Mouse (Mus musculus): ENCODE measurements around the gene Gimap9. TPM values are rescaled to one million over a fixed set of nuclear protein-coding genes. Genes with fewer than 3 reads are reported as not detected.

The Gimap9 gene
- polyA plus RNA-seq, 2 experiments from 2014 or later, result 302 to 342 TPM

DNA sequence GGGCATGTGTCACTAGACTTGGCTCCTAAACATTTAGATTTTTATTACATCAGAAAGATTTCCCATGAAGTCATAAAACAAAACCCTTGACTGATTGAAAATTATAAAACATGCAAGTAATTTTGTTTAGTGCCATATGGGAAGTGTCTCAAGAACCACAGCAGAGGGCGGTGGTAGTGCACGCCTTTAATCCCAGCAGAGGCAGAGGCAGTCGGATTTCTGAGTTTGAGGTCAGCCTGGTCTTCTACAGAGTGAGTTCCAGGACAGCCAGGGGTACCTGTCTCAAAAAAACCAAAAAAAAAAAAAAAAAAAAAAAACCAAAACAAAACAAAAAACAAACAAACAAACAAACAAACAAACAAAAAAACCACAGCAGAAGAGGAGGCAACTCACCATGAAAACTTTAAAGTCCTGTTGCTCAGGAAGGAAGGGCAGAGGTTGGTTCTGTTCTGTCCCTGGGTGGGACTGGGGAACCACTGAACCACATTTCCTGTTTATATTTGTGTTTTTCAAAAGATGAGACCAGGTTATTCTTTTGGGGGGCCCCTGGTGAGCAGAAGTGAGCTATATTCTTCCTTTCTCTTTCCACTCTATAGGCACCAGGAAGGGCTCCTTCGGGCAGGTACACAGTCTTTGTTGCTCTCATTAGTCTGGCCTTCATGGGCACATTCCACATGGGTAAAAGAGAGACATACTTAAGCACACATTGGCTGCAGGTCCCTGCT, 21.1 kb downstream of the Gimap9 start:
- ATAC-seq, result peak; percentile 46

- no peak for ATAC-seq
Observed at GRCm38 (mm10) chr6:48697555-48697930, 21.6 kb downstream of the Gimap9 start.

DNA sequence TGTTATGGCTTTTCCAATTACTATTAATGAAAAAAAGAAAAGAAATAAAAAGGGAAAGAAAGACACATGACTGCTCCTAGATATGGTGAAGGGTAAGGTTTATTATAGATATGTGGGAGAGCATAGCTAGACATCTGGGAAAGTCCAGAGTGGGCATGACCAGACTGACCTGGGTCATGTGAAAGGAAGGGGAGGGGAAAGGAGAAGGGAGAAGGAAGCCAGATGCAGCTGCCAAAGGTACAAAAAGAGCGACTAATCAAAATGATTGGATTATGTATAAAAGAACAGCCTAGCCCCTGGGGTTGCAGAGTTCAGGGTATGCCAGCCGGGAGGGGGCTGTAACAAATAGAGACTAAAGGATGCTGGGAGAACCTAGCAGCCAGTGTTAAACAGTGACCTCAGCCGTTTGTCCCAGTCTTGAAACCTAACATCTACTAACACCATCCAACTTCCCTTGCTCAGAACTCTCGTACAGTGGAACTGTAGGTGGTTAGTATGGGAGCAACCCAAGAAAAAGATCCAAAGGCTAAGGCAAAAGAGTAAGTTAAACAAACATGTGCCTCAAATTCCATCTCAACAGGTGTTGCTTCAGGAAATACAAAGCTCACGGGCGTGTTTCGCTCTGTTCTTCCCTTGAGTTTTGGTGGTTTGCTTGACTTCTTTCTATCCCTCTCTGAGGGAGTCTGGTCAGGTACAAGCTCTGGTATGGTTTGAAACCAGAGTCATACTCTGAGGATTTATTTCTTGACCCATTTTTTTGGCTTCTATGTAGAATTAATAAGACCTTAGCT, 22.3 kb downstream of the Gimap9 start:
- no peak for ATAC-seq

DNA sequence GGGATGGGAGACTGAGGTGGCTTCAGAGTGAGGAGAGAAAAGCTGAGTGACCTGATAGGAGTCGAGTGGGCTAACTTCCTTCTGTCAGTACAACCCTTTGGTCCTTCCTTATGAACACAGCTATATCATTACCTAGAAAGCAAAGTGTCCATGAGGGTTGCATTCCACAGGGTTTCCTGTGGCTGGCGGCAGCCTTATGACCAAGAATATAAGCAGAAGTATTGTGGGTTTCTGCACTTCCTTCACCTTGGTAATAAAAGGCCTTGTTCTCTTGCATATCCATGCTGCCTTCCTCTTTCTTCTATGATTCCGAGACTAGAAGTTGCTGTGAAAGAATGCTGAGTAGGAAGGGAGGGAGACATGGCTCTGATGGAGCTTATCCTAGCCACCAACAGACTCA, 23.0 kb downstream of the Gimap9 start:
- no peak for ATAC-seq

GRCm38 (mm10) chr6:48700251-48701075, 24.5 kb downstream of the Gimap9 start:
- peak; percentile 50 for ATAC-seq

- no peak for ATAC-seq
Observed at GRCm38 (mm10) chr6:48702146-48702545, 26.2 kb downstream of the Gimap9 start.

DNA sequence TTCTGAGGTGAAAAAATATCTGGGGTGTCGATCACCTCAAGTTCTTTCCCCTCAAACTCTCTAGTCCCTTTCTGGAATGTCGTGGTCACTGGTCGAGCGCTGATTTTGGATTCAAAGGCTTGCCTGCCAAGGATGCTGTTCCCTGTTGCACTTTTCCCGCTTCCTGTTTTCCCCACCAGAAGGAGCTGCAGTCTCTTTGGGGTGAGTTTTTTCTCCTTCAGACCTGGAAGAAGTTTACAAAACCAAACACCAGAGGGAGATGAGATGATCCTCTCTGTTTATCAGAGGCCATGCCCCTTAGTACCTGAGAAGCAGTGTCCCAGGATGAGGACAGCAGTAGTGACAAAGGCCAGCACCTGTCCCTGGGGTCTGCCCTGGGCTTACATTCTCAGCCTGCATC, 26.7 kb downstream of the Gimap9 start:
- ATAC-seq, result no peak

DNA sequence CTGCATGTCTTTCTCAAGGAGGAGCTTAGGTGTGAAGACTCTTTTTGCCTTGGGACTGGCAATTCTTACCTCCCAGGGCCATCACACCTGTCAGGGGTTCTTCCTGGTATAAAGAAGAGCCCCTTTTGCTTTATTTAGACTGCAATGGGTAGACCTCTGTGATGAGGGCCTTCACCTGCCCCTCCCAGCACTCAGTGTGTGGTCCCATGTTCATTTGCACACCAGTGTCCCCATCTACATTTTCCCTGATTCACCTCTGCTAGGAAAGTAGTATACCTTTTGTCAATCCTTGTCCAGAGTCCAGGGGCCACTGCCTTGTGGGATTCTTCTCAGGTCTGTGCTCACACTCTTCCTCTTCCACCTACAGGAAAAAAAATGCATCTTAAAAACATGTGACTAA, 28.2 kb downstream of the Gimap9 start:
- ATAC-seq, result no peak

- peak; percentile 22 for ATAC-seq
Observed at GRCm38 (mm10) chr6:48706130-48706529, 30.2 kb downstream of the Gimap9 start.

DNA sequence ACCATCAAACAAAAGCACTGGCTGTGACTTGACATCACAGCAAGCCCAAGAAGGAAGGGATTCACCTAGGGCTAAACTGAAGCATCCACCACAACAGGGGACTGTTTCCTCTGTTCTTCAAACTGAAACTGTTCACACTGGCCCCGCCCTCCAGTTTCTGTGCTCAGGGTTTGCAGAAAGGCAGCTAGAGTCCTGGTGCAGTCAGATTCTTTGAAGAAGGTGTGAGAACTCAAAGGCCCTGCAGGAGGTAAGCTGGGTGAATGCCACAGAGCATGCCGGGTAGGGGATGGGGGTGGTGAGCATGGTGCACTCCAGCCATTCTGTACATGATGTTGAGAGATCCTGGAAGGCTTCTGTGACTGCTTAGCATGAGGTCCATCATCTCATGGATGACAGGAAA, 42.5 kb downstream of the Gimap9 start, which contains the start of the genes Gm28053 and Gimap7:
Gene Gm28053 (plus strand): TSS at position 153 of the 400 bp plus-strand sequence.
Gene Gimap7 (plus strand): TSS at position 167 of the 400 bp plus-strand sequence.
- peak; percentile 93 for ATAC-seq

DNA sequence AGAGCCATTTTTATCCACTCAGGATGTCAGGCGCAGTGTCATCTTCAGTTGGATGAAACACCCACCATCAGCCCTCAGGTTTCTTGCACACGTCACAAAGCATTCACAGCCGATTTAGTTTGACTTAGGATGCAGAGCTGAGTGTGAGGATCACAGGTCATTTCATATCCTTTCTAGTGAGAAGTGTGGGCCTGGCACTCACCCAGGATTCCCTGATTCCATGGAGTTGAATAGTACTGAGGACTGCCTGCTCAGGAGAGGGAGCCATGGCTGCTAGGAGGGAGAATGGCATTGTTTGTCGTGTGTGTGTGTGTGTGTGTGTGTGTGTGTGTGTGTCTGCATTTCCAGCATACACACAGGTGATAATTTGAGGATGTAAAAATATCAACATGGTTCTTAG, 44.4 kb downstream of the Gimap9 start:
- ATAC-seq, result no peak

DNA sequence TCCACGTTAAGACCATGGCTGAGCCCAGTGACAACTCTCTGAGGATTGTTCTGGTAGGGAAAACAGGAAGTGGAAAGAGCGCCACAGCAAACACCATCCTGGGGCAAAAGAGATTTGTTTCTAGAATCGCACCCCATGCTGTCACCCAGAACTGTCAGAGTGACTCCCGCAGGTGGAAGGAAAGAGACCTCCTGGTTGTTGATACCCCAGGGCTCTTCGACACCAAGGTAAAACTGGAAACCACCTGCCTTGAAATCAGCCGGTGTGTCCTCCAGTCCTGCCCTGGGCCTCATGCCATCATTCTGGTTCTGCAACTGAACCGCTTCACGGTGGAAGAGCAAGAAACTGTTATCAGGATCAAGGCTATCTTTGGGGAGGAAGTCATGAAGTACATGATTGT, 47.5 kb downstream of the Gimap9 start:
- ATAC-seq, result no peak

DNA sequence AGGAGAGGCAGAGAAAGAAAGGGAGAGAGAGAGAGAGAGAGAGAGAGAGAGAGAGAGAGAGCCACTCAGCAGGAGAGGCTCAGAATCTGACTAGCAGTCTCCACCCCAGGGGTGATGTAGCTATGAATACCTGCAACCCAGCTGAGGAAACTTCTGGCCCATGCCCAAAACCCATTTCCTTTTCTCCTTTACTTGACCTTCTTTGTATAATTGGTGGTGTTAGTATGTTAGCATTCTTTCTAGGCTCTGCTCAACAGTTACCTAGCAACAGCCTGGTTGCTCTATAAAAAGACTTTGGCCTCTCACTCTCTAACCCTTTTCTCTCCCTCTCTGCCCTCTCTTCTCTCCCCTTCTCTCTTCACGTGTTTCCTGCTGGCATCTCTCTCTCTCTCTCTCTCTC, 49.5 kb downstream of the Gimap9 start:
- peak; percentile 70 for ATAC-seq

- peak; percentile 77 for ATAC-seq
Observed at GRCm38 (mm10) chr6:48727761-48728160, 51.8 kb downstream of the Gimap9 start.

Other genes with a start within 250 kb of the Gimap9 start
- 10 to 100 TPM; 11.4 to 12.6 TPM for gene Zfp467, start 230.3 kb upstream of the Gimap9 start, polyA plus RNA-seq (2017; shearing (Covaris generic))
- under 1 TPM; 0.20 to 0.73 TPM for gene Sspo, start 227.9 kb upstream of the Gimap9 start, polyA plus RNA-seq (2017; shearing (Covaris generic))
- not detected for gene Atp6v0e2, start 138.5 kb upstream of the Gimap9 start, polyA plus RNA-seq (2017; shearing (Covaris generic))
- 10 to 100 TPM; 33.3 to 54.7 TPM for gene Lrrc61, start 121.3 kb upstream of the Gimap9 start, polyA plus RNA-seq (2017; shearing (Covaris generic))
- gene Rarres2, start 103.3 kb upstream of the Gimap9 start, polyA plus RNA-seq (2017; shearing (Covaris generic)), result under 1 TPM in 1 of 2 experiments, not detected in 1; 0.55 TPM
- not detected for gene Gm45021, start 86.5 kb upstream of the Gimap9 start, polyA plus RNA-seq (2017; shearing (Covaris generic))
- gene Repin1, start 82.2 kb upstream of the Gimap9 start, polyA plus RNA-seq (2017; shearing (Covaris generic)), result 1 to 10 TPM in 1 of 2 experiments, under 1 TPM in 1; 1.00 to 1.9 TPM
- not detected for gene Gm44965, start 82.2 kb upstream of the Gimap9 start, polyA plus RNA-seq (2017; shearing (Covaris generic))
- 10 to 100 TPM in 1 of 2 experiments, 1 to 10 TPM in 1; 5.8 to 10.0 TPM for gene Zfp775, start 74.1 kb upstream of the Gimap9 start, polyA plus RNA-seq (2017; shearing (Covaris generic))
- gene AI854703, start 49.4 kb upstream of the Gimap9 start, polyA plus RNA-seq (2017; shearing (Covaris generic)), result 1 to 10 TPM; 2.7 to 5.2 TPM
- 100 to 1,000 TPM; 149 to 213 TPM for gene Gimap8, start 28.9 kb upstream of the Gimap9 start, polyA plus RNA-seq (2017; shearing (Covaris generic))
- gene Gimap4, start 8.4 kb downstream of the Gimap9 start, polyA plus RNA-seq (2017; shearing (Covaris generic)), result 1,000 to 10,000 TPM; 1,771 to 1,850 TPM
- 1,000 to 10,000 TPM; 1,247 to 1,551 TPM for gene Gimap6, start 32.1 kb downstream of the Gimap9 start, polyA plus RNA-seq (2017; shearing (Covaris generic))
- gene Gm28053, start 42.5 kb downstream of the Gimap9 start, polyA plus RNA-seq (2017; shearing (Covaris generic)), result 10 to 100 TPM; 62.5 to 69.5 TPM
- gene Gimap7, start 42.5 kb downstream of the Gimap9 start, polyA plus RNA-seq (2017; shearing (Covaris generic)), result 100 to 1,000 TPM; 600 to 617 TPM
- gene Gimap1, start 62.9 kb downstream of the Gimap9 start, polyA plus RNA-seq (2017; shearing (Covaris generic)), result 100 to 1,000 TPM; 342 to 402 TPM
- gene Gimap5, start 70.1 kb downstream of the Gimap9 start, polyA plus RNA-seq (2017; shearing (Covaris generic)), result 100 to 1,000 TPM; 196 to 256 TPM
- gene Gimap3, start 94.7 kb downstream of the Gimap9 start, polyA plus RNA-seq (2017; shearing (Covaris generic)), result 1,000 to 10,000 TPM; 1,659 to 2,511 TPM
- 10 to 100 TPM; 14.0 to 16.7 TPM for gene Tmem176a, start 164.8 kb downstream of the Gimap9 start, polyA plus RNA-seq (2017; shearing (Covaris generic))
- 10 to 100 TPM; 17.3 to 22.7 TPM for gene Tmem176b, start 165.4 kb downstream of the Gimap9 start, polyA plus RNA-seq (2017; shearing (Covaris generic))
- gene Aoc1, start 196.8 kb downstream of the Gimap9 start, polyA plus RNA-seq (2017; shearing (Covaris generic)), result under 1 TPM; 0.13 to 0.30 TPM

Data from CD4-positive, CD25-positive, alpha-beta regulatory T cell, adult 4 months (primary cell).